Mouse (Mus musculus) erythroblast, embryonic 14.5 days (primary cell): ENCODE results near the gene Uaca.

ENCODE experiments used
- GATA1 ChIP-seq: IDR thresholded peaks from 2 replicates; pipeline ENCODE4 v1.6.1; 2012; ENCODE audit warnings: low read length, inconsistent platforms, mixed read lengths
- TAL1 ChIP-seq: IDR thresholded peaks from 3 replicates; pipeline ENCODE4 v1.6.1; 2012; ENCODE audit warnings: low read length, inconsistent platforms, mixed read lengths

- no peak for TF ChIP-seq GATA1
- no peak for TF ChIP-seq TAL1
These were observed 76.1 kb downstream of the Uaca start for GRCm38 (mm10) chr9:60870451-60870850.
